28 mouse cellular contexts compared by ENCODE assay signal in genomic region chr7:65017348-65017747, GRCm38 (mm10).
DNase-seq lines count a peak whose midpoint lies in the region; ATAC-seq and TF ChIP-seq lines count a peak whose summit lies in the region.
"Had no signal": no experiment of that assay in that cellular context is flagged by ENCODE, and none has a peak within 500 bp of the region (broad histone marks: within the 10 kb centered on the region; RNA-seq: fewer than 3 reads in every experiment).

No protein-coding gene starts in this region.

- no peak for TF ChIP-seq CTCF in layer of hippocampus, adult 2 months (conservative IDR thresholded peaks at IDR 0.05)
- no peak for TF ChIP-seq CTCF in stomach, postnatal 0 days (IDR thresholded peaks at IDR 0.05; ENCODE audit: low read depth)

- no peaks in the 10 kb centered on the region for H3K27me3 ChIP-seq in hindbrain, embryonic 10.5 days (ENCODE audit: insufficient read depth, poor library complexity, severe bottlenecking)
- H3K27me3 ChIP-seq in hindbrain, embryonic 14.5 days (ENCODE audit: control insufficient read depth, insufficient read depth, low read length) = no peaks in the 10 kb centered on the region
- no peaks in the 10 kb centered on the region for H3K27me3 ChIP-seq in stomach, embryonic 15.5 days (replicated peaks)
- no peaks in the 10 kb centered on the region for H3K27me3 ChIP-seq in stomach, postnatal 0 days (ENCODE audit: control insufficient read depth, insufficient read depth, low read length)
- H3K27me3 ChIP-seq: embryonic facial prominence, embryonic 13.5 days; heart, embryonic 12.5 days; heart, embryonic 15.5 days; hindbrain, embryonic 15.5 days; intestine, embryonic 15.5 days had no signal

- H3K27ac ChIP-seq in hindbrain, embryonic 10.5 days = peak overlapping the region; percentile 77
- no peak overlapping the region for H3K27ac ChIP-seq in hindbrain, embryonic 14.5 days
- peak overlapping the region; percentile 61 for H3K27ac ChIP-seq in layer of hippocampus, adult 2 months
- H3K27ac ChIP-seq in stomach, embryonic 15.5 days = no peak overlapping the region
- no peak overlapping the region for H3K27ac ChIP-seq in stomach, postnatal 0 days (replicated peaks)
- H3K27ac ChIP-seq: embryonic facial prominence, embryonic 10.5 days; embryonic facial prominence, embryonic 13.5 days; gastrocnemius, adult 2 months; heart, embryonic 15.5 days; intestine, embryonic 15.5 days had no signal

- no peaks in the 10 kb centered on the region for H3K9me3 ChIP-seq in hindbrain, embryonic 10.5 days
- no peaks in the 10 kb centered on the region for H3K9me3 ChIP-seq in hindbrain, embryonic 14.5 days (ENCODE audit: control insufficient read depth, low read length)
- H3K9me3 ChIP-seq in stomach, embryonic 15.5 days = no peaks in the 10 kb centered on the region
- no peaks in the 10 kb centered on the region for H3K9me3 ChIP-seq in stomach, postnatal 0 days (ENCODE audit: control insufficient read depth, low read length)
- H3K9me3 ChIP-seq: embryonic facial prominence, embryonic 10.5 days; embryonic facial prominence, embryonic 13.5 days; forebrain, embryonic 12.5 days; heart, embryonic 15.5 days; hindbrain, embryonic 15.5 days; intestine, embryonic 15.5 days had no signal

- H3K4me3 ChIP-seq in hindbrain, embryonic 10.5 days = no peak overlapping the region
- H3K4me3 ChIP-seq in hindbrain, embryonic 14.5 days (replicated peaks; ENCODE audit: low read length) = no peak overlapping the region
- no peak overlapping the region for H3K4me3 ChIP-seq in layer of hippocampus, adult 2 months
- no peak overlapping the region for H3K4me3 ChIP-seq in stomach, embryonic 15.5 days (replicated peaks)
- H3K4me3 ChIP-seq in stomach, postnatal 0 days (ENCODE audit: low read depth, low read length) = no peak overlapping the region
- H3K4me3 ChIP-seq: embryonic facial prominence, embryonic 10.5 days; embryonic facial prominence, embryonic 13.5 days; erythroblast, embryonic 14.5 days; forebrain, embryonic 12.5 days; gastrocnemius, adult 2 months; heart, embryonic 12.5 days; heart, embryonic 15.5 days; hindbrain, embryonic 15.5 days; intestine, embryonic 15.5 days had no signal

- H3K4me2 ChIP-seq in hindbrain, embryonic 14.5 days (replicated peaks) = no peak overlapping the region
- H3K4me2 ChIP-seq in stomach, embryonic 15.5 days = no peak overlapping the region
- no peak overlapping the region for H3K4me2 ChIP-seq in stomach, postnatal 0 days (replicated peaks; ENCODE audit: low read depth)
- H3K4me2 ChIP-seq: embryonic facial prominence, embryonic 13.5 days; forebrain, embryonic 12.5 days; heart, embryonic 12.5 days; heart, embryonic 15.5 days; hindbrain, embryonic 15.5 days; intestine, embryonic 15.5 days had no signal

- no peak overlapping the region for H3K9ac ChIP-seq in hindbrain, embryonic 14.5 days
- no peak overlapping the region for H3K9ac ChIP-seq in stomach, embryonic 15.5 days
- no peak overlapping the region for H3K9ac ChIP-seq in stomach, postnatal 0 days (ENCODE audit: low read length)
- H3K9ac ChIP-seq: embryonic facial prominence, embryonic 13.5 days; forebrain, embryonic 12.5 days; heart, embryonic 12.5 days; heart, embryonic 15.5 days; hindbrain, embryonic 15.5 days; intestine, embryonic 15.5 days had no signal

- 87% methylated on average over 5 of the region's 5 CpGs for WGBS in hindbrain, embryonic 10.5 days
- 53% methylated on average over 5 of the region's 5 CpGs for WGBS in hindbrain, embryonic 14.5 days
- 57% methylated on average over 5 of the region's 5 CpGs for WGBS in stomach, embryonic 15.5 days
- 42% methylated on average over 5 of the region's 5 CpGs for WGBS in stomach, postnatal 0 days

- no peak for DNase-seq in hindbrain, embryonic 10.5 days (ENCODE audit: low spot score)
- no peak for DNase-seq in hindbrain, embryonic 14.5 days (ENCODE audit: low spot score)
- no peak for DNase-seq in layer of hippocampus, adult 2 months (ENCODE audit: low spot score in 2 of 2)
- no peak for DNase-seq in layer of hippocampus, adult 11-12 months (ENCODE audit: low spot score)
- no peak for DNase-seq in stomach, postnatal 0 days (ENCODE audit: low spot score)
- DNase-seq in adrenal gland, postnatal 14 days = no peak
- DNase-seq: adrenal gland, adult 2 months; adrenal gland, postnatal 25 days; cerebellum, adult 11-12 months; cerebellum, adult 8-10 months; cerebellum, postnatal 10 days; cerebellum, postnatal 36 days; gastrocnemius, adult 2 months; gastrocnemius, postnatal 14 days; heart, adult 18-20 months; heart, postnatal 10 days; heart, postnatal 4 days; kidney, adult 18-20 months had no signal

- H3K36me3 ChIP-seq in hindbrain, embryonic 10.5 days = no peaks in the 10 kb centered on the region
- no peaks in the 10 kb centered on the region for H3K36me3 ChIP-seq in hindbrain, embryonic 14.5 days (replicated peaks; ENCODE audit: control insufficient read depth, insufficient read depth)
- H3K36me3 ChIP-seq in stomach, embryonic 15.5 days = no peaks in the 10 kb centered on the region
- no peaks in the 10 kb centered on the region for H3K36me3 ChIP-seq in stomach, postnatal 0 days (ENCODE audit: control insufficient read depth, insufficient read depth, low read length)
- H3K36me3 ChIP-seq: embryonic facial prominence, embryonic 10.5 days; embryonic facial prominence, embryonic 13.5 days; forebrain, embryonic 12.5 days; heart, embryonic 12.5 days; heart, embryonic 15.5 days; hindbrain, embryonic 15.5 days; intestine, embryonic 15.5 days had no signal

- no peak for ATAC-seq in hindbrain, embryonic 14.5 days (ENCODE audit: low FRiP score)
- 0 out of 2 replicates have a peak, but pooled peaks have one; percentile 50 for ATAC-seq in stomach, embryonic 15.5 days (ENCODE audit: insufficient read depth, low FRiP score, low read depth)
- no peak for ATAC-seq in stomach, postnatal 0 days (ENCODE audit: low FRiP score, low TSS enrichment)
- ATAC-seq: CD4-positive, CD25-positive, alpha-beta regulatory T cell, adult 4 months; intestine, embryonic 15.5 days had no signal

- H3K4me1 ChIP-seq in hindbrain, embryonic 10.5 days (replicated peaks) = peaks cover 22% of the 10 kb centered on the region
- H3K4me1 ChIP-seq in hindbrain, embryonic 14.5 days (replicated peaks; ENCODE audit: control insufficient read depth, insufficient read depth, low read length) = peaks cover 15% of the 10 kb centered on the region
- no peaks in the 10 kb centered on the region for H3K4me1 ChIP-seq in stomach, embryonic 15.5 days
- no peaks in the 10 kb centered on the region for H3K4me1 ChIP-seq in stomach, postnatal 0 days (replicated peaks; ENCODE audit: control insufficient read depth, insufficient read depth)
- H3K4me1 ChIP-seq: heart, embryonic 12.5 days; heart, embryonic 15.5 days; intestine, embryonic 15.5 days had no signal

- TF ChIP-seq EP300 in stomach, postnatal 0 days (optimal IDR thresholded peaks at IDR 0.05) = no peak

Comparison
In these comparisons a context has a peak if more than half of its experiments do, and no peak if none do; other contexts are left out.
1. H3K27ac ChIP-seq: peak in hindbrain, embryonic 10.5 days (single experiment) and layer of hippocampus, adult 2 months (single experiment); none in hindbrain, embryonic 14.5 days (single experiment), stomach, embryonic 15.5 days (single experiment) and stomach, postnatal 0 days (single experiment).